Mouse (Mus musculus) embryonic fibroblast, embryonic 13.5 days (primary cell): Measurements from ENCODE around the gene Wdr18.

Experiments
- CTCF ChIP-seq: IDR thresholded peaks from 2 replicates; pipeline ENCODE4 v1.5.1; 2011; ENCODE audit warnings: mild to moderate bottlenecking, control low read depth, low read length, moderate library complexity, borderline replicate concordance; ENCODE audit not compliant: insufficient read depth
- POLR2A ChIP-seq: IDR thresholded peaks from 2 replicates; pipeline ENCODE4 v1.6.1; 2011; ENCODE audit warnings: low read depth, mild to moderate bottlenecking, control low read depth, low read length, moderate library complexity

- TF ChIP-seq CTCF: no peak
- TF ChIP-seq POLR2A: no peak
Measured at GRCm38 (mm10) chr10:80016511-80016910, 56.6 kb downstream of the Wdr18 start, which contains the start of gene Arhgap45.
